Mouse (Mus musculus) thymus, postnatal 4 days (tissue): ENCODE results near the gene Fam107b.

Experiments used
- DNase-seq: peaks from one replicate; pipeline ENCODE4 v3.0.0; 2021

Fam107b gene

DNA sequence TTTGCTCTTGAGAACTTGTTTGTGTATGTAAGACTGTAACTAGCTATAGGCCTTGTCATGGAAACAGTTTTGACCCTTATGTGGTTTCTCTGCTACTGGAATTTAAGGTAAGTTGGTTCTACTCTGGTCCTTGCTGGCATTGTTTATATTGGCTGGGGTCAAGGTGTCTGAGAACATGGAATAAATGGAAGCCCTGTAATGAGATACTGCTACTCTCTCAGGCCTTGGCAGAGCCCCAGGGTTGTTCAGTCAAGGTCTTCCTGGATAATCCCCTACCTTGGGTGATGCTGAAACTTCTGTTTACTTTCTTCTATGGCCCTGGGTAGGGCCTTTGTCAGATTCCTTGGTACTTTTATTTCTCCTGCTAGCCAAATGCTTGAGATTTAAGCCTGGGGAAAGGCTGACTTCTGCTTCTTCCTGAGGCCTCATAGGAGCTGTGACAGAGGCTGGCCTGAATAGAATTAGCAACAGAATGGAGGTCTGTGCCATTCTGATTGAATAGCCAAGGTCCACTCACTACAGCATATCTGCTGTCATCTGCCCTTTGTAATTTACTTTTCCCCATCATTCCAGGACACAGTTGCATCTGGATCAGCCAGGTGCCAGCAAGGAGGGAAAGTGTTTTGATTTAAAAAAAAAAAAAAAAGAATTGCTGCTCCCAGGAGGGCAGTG, 217.6 kb downstream of the Fam107b start:
- DNase-seq, result no peak

DNA sequence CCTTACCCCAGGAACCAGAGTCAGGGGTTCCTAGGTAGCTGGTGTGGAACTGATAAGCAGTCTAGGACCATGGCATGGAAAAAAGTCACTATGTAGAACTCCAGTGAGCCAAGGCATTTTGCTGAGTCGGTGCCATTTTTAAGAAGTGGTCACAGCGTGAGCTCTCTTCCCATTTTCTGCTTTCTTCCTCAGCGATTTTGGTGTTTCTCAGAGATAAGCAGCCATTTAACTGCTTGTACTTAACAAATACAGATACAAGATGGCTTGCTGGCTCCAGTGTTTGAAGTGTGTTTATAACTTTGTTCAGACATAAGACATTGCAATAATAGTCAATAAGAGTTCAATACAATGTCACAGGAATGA, 218.1 kb downstream of the Fam107b start:
- DNase-seq, result no peak

DNA sequence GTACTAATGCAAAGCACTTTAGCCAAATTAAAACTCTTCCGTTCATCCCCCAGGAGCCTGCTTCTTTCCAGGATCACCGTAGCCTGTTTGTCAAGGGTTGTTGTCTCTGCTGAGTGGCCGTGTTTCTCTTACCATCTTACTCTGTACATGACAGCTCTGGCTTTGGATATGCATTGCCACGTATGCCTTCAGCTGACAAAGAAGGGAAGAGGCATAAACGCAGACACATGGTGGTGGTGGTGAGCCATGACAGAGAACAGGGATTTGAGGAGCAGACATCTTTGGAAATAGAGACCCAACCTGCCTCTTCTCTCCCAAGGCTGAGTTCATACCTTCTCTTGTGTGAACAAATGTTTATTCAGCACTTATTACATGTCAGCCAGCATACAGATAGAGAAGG, 226.3 kb downstream of the Fam107b start:
- no peak for DNase-seq

DNA sequence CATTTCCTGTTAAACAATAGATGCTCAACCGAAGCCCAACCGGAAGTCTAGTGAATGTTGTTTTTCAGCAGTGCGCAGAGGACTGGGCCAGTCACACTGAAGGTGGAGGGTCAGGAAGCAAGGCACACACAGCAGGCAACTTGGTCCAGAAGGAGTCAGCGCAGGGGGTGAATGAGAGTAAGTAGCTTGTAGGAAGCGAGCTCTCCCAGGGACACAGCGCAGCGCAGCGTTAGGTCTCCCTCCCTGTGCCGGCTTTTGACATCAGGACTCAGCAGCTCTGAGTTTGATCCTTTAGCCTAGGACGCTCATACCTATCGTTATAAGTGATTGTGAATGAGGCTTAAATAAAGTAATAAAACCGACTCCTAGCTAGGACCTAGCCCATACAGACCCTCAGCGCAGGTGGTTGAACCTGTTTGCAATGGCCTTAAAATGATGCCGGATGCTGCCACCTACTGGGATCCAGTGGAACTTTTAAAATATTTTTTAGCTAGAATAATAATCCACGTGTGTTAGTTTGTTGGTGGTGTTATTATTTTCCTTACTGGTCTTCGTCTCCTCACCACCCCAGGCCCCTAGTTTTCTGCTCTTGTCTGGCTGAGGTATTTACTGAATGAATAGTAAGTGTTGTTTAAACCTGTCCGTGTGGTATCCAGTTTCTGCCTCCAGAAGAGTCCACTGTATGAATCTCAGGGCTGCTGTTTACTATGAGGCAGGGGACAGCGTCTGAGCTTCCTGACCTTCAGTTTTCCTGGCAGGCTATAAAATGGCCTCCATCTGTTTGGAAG, 229.7 kb downstream of the Fam107b start:
- DNase-seq, result peak; percentile 66

DNA sequence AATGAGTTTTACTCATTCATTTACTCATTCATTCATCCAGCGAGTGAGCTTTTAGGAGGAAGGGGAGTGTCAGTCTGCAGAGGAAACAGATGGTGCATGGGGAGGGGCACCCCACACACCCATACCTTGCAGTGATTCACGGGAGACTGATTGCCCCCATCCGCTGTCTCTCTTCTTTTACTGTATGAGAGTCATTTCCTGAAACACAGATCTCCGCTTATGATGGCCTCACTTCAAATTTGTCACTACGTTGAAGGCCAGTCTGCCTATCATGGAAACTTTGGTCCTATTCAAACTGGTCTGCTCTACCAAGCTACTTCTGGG, 230.2 kb downstream of the Fam107b start:
- peak; percentile 57 for DNase-seq

DNA sequence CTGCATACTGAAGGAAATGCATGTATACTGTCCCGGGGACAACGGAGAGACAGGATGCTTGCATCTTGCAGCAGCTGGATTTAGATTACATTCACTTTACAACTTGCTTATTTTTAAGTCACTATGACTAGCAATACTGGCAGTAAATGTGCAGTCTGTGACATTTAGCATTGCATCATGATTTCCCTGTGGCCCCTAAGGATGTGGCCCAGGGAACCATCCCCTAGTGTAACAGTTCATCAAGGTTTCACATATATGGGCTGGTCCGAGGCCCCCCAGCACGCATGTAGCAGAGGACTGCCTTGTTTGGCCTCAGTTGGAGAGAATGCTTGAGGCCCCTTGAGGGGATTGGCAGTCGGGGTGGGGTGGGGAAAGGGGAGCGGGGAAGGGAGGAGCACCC, 235.5 kb downstream of the Fam107b start:
- no peak for DNase-seq

DNA sequence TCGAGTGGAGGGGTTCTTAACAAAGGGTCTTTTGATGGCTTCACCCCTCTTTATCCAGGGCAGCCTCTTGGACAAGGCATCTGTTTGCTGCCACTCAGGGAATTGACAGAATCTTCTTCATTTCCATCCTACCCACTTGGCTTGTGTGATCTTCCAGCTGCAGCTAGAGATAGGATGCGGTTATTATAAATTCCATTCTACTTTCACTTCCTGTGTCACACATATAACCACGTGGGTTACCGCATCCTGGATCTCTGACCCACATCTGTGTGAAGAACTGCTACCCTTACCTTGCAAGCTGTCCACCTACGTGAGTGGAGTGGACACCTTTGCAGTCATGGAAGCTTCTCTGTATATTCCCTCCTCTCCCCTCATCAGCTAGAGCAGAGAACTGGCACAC, 240.0 kb downstream of the Fam107b start:
- DNase-seq, result peak; percentile 42

DNA sequence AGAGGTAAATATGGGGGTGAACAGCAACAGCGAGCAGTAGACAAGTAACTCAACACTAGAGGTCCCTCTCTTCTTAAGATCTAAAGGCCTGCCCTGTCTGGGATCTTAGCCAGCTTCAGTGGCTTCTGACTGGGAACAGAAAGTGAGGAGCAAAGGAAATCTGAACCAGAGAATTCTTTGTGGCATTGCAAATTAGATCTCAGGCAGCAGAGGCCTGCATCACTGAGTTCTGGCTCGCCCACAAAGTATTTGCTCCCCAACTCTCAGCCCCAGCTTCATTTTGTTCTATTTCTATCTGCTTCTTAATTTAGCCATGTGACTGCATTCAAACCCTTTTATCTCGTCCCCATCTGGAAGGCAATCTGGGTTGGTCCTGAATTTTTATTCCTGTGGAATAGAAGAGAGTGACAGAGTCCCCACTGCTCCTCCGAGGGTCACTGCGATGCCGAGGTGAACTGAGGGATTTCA, 245.9 kb downstream of the Fam107b start:
- no peak for DNase-seq

DNA sequence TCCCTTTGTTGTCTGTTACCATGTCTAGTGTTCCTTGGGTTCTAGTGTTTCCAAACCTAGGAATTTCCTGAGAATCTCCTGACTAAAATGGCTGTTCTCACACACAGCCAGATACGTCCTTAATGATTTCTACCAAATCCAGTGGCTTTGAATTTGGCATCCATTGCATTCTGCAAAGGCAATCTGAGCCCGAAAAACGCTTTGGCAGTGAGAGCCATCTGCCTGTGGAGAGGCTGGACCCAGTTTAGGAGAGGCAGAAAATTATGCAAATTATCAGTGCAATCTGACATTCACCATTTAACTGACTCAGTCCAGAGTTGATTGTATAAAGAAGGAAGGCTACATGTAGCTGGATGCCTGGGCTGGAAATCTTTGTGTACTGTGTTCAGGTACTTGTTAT, 247.3 kb downstream of the Fam107b start:
- no peak for DNase-seq

DNA sequence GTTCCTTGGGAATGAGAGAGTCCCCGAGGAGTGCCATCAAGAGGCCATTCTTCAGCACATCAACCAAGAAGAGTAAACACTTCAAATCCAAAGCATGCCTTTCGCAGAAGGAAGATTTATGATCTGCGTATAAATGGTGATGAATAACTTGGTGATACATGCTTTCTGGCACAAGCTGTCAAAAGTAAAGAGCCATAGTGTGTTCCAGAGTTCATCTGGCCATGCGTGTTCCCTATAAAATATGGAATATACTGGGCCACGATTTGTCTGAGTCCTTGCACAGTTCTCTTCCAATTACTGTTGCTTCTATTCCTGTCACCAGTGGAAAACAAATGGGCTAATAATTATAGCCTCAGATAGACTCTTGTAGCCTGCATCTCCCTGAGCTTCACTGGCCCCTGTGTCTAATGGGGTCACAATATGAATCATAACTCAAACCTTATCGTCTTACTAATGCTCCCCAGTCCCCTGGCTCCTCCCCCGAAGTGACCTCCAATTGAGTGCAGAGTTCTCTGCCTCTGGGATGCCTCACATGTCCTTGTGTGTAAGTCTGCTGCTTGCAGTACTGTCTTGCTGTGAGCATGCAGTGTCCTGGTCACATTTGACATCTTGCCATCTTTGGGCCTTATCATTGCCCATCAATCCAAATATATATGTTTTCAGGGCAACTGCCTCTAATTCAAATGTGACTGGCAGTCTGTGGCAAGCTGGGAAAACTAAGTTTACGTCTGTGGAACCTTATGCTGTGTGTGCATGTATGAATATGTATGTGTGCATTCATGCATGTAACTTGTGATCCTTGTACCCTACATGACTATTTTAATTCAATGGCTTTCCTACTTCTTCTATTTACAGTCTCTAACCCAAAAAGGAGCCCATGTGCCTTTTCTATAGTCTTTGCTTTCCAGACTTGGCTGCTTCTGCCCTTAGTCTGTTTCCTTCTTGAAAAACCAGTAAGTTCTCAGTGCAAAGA, 252.5 kb downstream of the Fam107b start:
- DNase-seq, result no peak
